Mouse (Mus musculus) 3T3-L1 (cell line): ENCODE data around the gene Fto.

Experiments used
- DNase-seq: peaks from one replicate; pipeline ENCODE4 v3.0.0-alpha.2; 2015; ENCODE audit warnings: low read depth, low spot score

The Fto gene

DNA sequence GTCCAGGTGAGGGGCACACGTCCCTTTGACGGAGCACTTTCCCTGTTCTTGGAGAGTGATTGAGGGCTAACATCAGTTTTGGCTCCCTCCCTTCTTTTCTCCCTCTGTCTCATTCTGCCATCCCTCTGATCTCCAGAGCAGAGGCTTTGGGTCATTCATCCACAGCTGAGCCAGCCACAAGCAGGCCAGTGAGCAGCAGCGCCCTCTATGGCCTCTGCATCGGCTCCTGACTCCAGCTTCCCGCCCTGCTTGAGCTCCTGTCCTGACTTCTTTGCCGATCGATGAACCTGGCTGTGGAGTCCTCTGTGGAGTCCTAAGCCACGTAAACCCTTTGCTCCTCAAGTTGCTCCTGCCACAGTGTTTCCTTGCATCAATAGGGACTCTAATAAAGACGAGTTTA is 10.9 kb downstream of the Fto start:
- no peak for DNase-seq

DNA sequence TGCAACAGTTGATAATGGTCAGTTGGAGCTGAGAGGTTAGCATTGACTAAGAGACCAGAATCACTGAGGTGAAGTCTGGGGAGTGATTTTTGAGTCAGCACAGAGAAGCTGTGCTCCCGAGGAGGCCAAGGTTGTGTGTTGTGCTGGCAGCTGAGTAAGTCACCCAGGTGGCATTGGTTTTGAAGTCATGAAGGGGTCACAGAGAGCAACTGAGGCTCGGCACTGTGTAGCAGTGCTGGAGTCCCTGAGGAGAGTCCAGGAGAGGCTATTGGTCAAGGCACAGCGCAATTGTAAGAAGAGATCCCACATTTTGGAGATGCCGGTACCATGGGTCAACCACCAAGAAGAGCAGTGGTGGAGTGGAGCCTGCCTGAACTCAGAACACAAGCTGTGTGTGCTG is 11.6 kb downstream of the Fto start:
- DNase-seq: no peak

DNA sequence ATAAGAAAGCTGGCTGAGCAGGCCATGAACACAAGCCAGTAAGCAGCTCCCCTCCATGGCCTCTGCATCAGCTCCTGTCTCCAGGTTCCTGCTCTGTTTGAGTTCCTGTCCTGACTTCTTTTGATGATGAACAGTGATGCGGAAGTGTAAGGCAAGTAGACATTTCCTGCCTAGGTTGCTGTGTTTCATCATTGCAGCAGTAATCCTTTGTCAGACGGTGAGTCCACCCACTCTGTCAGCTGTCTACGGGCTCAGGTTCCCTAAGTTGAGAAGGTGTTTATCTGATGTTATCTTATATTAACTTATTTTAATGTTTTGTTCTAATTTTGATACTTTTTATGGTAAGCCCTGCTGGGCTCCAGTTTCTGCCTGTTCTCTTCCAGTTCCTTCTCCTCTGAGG is 12.7 kb downstream of the Fto start:
- DNase-seq: no peak

DNA sequence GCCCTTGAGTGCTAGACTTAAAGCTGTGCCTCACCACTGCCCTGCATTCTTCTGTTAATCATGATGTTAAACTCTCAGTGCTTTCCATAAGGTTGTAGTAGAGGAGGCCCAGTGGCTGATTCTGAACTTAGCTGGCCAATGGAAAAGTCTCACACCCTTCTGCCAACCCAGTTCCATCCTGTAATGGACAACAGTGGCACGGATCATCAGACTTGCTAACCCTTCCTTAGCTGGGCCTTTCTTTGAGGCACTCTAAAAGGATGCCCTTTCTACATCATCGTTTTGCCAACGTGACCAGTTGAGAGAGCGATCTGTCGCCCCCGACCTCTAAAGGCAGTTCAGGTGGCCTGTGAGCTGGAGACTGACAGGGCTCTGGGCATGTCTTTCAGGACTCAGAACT is 13.6 kb downstream of the Fto start:
- no peak for DNase-seq

DNA sequence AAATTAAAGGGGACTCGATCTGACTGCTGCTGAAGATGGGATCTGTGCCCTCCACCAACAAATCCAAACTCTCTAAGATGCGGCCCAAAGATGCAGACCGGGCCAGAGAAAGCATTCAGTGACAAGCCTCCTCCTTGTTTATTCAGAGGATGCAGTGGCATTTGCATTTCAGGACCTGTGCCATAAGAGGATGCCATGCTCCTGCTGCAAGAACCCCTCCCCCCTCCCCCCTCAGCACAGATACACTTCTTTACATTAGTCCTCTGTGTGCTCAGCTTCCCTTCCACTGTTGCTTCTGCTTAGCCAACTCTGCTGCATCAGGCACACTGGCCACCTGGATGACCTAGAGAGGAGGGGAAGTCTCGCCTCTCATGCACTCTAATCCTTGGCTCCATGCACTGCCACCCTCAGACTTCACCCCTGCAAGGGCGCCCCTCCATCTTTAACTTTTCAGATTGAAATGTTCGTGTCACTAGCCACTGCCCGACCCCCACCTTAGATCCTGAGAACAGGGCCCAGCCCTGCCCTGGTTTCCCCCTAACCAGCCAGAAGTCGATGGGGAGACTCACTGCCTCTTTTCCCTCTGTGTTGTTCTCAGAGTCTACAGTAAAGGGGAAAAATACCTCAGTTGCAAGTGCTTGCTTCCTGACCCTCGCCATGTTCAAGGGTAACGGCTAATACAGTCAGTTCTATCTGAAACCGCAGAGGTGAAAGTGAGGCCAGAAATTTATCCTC is 14.3 kb downstream of the Fto start:
- no peak for DNase-seq

DNA sequence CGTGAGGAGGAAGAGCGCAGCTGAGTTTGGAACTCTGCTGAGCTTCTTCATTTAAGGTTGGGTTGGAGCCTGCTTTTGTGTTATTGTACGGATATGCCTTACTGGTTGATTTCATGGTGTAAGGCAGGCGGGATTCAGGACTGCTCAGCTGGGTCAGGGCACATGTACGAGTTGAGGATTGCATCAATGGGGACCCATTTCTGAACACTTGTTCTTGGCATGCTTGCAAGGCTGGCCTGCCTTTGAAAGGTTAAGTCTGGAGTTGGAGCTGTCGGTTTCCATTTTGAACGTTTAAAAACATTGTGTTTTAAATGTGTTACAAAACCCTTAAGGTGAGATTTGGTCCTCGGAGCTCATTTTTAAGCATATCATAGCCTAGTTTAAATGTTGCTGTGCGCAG is 15.7 kb downstream of the Fto start:
- no peak for DNase-seq

DNA sequence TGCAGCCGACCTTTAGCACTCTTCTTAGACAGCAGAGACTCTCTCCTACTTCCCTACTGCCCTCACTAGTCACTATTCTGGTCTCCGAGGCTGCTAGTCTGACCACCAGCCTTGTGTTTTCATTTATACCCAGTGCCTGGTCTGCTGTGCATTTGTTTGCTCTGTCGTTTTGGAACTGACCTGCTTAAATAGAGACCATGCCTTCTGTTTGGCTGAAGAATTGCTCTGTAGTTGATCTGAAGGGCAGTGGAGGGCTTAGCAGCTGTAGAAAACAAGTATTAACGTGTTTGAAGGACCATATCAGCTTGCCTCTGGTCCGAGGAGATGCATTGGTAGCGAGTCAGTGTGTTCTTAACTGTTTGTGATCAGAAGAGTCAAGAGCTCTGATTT is 16.1 kb downstream of the Fto start:
- DNase-seq: no peak

DNA sequence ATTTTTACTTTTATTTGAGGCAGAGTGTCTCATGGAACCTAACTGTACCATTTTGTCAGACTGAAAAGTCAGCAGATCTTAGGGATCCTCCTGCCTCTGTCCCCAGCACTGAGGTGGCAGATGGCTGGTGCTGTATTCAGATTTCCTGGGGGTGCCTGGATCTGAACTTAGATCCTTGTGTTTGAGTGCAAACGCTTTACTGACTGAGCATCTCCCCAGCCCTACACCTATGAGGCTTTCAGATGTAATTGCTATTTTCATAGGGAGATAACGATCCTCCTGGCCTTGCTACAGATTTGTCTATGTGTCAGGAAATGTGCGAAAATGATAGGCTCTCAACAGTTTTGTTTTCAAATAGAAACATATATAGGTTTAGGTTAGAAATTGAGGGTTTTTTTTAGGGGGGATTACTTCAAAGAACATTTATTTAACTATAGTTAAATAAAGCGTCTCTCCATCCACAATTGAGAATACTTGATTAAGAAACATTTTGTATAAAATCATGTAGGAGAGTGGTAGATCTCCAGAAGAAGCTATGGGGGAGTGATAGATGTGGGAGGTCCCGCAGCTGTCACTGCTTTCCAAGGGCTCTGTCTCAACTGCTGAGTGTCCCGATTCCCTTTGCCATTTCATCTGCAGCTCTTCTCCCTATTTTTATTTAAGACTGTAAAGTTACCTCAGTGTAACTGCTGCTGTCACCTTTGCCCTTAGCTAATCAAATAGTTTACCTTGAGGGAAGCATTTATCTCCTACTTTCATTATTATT is 25.2 kb downstream of the Fto start:
- no peak for DNase-seq

DNA sequence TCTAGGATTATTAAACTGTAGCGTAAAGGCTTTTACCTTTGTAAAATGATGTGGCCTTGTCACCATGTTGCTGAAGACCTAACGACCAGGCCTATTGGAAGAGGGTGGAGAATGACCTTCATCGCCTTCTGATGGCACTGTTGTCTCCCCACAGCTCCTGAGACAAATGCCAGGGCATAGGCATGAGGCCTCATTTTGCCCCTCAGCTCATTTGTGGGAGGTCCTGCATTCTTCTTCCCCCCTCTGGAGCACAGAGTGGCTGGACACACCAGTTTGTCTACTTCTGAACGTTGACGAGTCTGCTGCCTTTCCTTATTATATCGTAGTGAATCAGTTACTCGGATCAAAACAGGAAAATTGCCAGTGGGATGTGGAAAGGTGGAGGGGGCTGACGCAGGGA is 26.3 kb downstream of the Fto start:
- no peak for DNase-seq

DNA sequence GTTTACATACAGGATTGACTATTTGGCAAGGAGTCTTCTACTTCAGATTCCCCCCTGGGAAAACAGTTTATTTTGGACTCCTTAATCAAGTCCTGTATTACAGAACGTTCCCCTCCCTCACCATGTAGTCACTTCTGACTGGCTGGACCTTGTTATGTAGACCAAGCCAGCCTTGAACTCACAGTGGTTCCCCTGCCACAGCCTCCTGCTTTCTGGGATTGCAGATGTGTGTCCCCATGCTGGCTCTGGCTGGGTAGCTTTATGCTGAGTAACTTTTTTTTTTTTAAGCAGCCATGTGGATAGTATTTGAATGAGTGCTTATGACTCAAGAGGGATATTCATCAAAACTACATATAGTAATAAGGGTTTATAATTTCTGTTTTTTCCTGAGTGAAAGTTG is 27.4 kb downstream of the Fto start:
- peak; percentile 18 for DNase-seq

DNA sequence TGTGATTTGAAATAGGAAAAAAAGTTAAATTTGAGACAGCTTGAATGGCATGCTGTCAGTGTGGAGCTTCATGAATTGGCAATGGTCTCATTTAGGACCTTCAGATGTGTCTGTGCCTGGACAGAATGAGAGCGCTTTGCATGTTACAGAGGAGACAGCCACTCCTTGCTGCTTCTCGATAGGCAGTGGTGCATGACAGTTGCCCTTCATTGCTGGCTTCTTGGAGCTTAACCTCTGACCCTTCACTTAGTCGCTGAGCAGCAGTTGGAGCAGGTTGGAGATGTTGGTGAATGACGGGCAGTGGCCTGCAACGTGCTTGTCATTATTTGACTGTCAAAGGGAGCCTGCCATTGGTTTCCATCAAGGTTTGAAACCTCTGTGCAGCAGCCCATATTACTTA is 28.9 kb downstream of the Fto start:
- no peak for DNase-seq

DNA sequence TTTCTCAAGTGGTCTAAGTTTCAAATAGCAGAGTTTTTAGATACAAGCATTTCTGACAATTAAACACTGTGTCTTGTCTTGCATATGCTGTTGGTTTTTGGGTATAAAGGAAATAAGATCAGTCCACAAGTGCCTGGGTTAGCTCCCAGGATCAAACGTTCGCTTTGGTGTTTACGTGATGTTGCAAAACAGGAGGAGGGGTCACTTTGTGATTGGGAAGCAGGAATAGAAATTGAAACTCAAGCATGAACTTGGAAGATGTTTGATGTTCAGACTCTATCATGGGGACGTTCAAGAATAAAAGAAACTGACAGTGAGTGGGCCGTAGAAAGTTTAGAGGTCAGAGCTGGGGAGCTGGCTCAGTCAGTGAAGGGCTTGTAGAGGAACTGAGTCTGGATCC is 29.5 kb downstream of the Fto start:
- no peak for DNase-seq

DNA sequence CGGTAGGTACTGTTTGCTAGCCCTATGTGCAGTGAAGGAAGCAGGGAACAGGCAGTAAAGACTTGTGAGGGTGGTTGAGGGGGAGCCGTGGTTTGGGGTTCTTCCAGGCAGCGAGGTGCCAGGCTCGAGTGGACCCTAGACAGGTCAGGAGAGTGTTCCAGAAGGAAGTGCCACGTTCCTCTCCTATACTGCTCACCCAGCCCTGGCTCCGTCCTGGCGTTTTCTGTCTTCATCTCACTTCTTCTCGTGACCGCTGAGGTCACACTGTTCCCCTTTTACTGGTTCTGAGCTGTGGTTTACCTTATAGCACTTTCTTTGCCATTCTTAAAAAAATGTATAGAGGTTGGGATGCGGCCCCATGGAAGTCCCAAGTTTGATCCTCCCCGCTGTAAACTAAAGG is 31.3 kb downstream of the Fto start:
- no peak for DNase-seq

DNA sequence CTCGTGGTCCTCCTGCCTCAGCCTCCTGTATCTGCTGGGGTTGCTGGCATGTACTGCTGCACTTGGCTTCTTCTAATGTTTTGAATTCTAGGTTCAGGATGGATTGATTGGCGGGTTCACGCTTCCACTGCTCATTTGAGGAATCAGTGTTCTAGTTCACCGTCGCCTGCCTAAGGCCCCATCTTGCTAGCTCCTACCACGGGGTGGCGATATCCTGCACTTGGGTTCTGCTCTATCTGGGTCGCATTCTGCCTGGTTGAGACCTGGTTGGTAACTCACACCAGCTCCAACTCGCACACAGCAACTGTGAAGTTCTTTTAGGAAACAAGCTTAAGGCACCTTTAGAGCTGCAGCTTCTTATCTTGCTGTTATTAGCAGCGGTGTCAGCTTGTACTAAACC is 33.8 kb downstream of the Fto start:
- DNase-seq: no peak

DNA sequence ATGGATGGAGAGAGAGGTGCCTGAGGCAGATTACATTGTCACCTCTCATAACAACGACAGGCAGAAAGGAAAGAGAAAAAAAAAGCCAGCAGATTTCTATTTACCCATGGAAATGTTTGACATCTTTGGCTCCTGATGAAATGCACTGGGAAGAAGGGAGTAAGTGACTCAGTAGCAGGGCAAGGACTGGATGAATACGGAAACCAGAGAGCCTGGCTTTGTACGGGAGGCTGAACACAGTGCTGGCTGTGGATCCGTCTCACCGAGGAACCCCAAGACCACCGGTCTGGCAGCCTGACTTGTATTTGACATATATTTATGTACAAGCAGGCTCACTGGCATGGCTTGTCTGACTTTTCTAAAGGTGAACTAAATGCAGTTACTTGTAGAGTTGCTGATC is 34.3 kb downstream of the Fto start:
- no peak for DNase-seq

DNA sequence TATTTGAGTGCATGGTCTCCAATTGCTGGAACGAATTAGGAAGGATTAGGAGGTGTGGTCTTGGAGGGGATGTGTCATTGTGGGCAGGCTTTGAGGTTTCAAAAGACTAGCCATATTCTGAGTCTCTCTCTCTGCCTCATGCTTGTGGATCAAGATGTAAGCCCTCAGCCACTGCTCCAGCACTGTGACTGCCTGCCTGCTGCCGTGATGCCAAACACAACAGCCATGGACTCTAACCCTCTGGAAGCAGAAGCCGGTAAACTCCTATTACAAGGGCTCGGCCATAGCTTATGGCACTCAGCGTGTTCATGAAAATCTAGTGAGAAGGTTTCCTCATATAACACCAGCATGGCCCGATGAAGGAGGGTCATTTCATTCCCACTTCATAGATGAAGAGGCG is 36.5 kb downstream of the Fto start:
- no peak for DNase-seq

DNA sequence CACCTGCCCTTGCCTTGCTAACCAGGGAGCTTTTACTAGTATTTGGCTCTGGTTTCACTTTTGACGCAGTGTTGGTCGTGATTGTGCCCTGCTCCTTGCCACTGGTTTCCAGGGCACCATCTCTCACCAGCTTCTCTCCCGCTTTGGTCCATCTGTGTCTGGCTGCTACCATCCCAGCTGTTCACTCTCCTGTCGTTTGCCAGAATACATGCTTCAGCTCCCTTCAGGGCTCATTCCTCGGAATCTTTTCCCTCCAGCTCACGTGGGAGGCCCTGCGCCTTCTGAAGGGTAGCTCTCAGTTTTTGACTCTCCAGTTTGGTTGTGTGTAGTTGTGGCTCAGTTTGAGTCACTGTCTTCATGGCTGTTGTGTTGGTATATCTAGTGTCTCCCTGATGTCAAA is 37.3 kb downstream of the Fto start:
- DNase-seq: no peak

DNA sequence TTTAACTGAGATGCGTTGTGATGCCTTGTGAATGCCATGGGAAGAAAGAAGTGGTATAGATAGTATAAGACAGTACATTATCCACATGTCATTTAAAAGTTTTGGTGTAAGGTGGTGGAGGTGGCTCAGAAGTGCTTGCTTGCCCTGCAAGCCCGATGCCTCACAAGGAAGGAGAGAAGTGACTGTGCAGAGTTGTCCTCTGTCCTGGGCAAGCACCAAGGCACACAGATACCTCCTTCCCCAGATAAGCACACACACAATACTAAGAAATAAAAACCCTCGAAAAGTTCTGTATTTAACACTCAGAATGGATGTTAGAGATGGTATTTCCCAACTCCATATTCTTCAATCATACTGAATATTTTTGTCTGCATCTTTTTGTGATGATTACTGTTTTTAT is 39.3 kb downstream of the Fto start:
- DNase-seq: no peak

DNA sequence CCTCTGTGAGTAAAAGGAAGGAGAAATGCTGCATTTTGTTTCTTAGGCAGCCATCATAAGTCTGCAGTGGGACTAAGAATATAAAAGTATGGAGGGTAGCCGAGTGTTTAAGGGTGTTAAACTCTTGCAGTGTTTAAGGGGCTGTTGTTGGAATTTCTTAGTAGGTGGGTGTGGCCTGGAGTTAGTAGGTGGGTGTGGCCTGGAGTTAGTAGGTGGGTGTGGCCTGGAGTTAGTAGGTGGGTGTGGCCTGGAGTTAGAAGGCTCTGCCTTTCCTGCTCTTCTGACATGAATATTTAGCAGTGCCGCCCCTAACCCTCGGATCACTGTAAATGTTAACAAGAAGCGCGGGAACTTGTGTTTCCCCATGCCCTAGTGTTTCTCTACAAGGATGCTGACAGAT is 39.7 kb downstream of the Fto start:
- DNase-seq: no peak

DNA sequence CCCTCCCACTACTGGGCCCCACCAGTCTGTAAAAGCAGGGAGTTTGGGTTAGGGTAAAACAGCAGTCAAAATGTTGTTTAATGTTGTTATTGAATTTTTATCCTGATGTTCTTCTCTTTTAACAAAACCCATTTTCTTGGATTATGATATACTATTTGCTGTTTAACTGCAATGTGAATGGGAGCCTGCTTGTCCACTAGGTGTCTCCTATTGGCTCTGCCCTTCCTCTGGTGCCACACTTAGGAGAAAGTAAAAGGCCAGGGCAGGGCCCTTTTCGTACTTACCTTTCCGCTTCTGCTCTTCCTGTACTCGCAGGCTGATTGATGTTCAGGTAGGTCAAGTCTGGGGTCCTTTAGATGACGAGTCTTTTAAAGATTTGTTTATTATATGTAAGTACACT is 40.6 kb downstream of the Fto start:
- peak; percentile 18 for DNase-seq

DNA sequence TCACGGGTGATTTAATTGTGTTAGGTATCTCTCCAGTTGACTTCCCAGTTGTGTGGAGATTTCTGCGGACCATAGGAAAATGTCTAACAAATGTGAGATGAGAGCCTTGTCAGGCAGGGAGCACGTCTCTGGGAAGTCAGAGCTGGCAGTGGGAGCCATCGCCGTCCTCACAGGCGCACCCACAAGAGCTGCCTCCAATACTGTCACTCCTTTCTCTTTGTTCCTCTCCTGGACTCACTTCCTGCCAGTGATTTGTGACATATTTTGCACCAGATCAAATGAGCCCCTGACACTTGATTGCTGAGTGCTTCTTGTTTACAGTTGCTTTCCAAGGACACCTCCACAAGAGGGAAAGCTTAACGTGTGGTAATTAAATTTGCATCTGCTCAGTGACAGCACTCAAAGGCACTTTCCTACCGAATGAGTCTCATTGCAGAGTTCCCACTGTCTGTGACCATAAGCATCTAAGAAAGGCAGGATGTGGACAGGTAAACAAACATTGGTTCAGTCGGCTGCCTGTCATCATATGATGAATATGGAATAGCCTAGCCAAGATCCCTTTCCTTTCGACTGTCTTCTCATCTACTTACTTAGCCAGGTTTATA is 42.1 kb downstream of the Fto start:
- no peak for DNase-seq

DNA sequence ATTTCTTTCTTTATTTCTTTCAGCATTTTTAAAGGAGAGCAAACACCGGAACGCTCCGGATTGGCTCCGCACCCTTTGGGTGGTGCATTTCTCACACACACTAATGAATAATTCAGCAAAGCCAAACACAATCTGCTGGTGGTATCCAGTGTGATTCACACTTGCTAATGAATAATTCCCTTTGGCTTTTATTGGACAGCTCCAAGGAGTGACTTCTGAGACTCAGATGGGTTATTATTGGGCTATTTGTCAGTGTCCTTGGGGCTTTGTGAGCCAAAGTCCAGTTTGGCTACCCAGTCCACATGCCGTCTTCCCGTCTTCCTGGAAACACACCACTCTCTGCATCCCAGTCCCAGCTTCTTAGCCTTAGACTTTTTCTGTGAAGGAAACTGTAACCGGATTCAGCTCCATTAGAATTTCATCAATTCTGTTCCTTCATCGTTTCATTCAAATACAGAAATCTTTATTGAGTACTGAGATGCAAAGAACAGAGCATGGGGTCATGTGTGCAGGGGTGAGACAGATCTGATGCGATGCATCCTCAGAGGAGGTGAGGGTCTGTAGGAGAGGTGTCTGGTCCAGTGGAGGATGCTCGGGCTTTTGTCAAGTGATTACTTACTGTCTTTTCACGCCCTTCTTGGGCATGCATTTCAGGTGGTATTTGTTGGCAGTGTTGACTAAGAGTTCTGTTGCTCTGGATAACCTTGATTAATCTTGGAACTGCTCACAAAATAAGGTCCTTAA is 42.8 kb downstream of the Fto start:
- no peak for DNase-seq
